Mouse (Mus musculus): ENCODE data around the gene Pa2g4. TPM values are rescaled to one million over a fixed set of nuclear protein-coding genes. Genes with fewer than 3 reads are reported as not detected.

The Pa2g4 gene
- polyA plus RNA-seq, 1 experiment = not detected

GRCm38 (mm10) chr10:128545570-128545898 lies 20.3 kb downstream of the Pa2g4 start:
- Histone ChIP-seq H3K4me1 (ENCODE audit: control insufficient read depth, insufficient read depth, low read length) (peaks cover 4% of the 10 kb centered on the region), H3K4me3 (ENCODE audit: insufficient read depth, low read depth, low read length) (no peak overlapping the region), H3K27ac (ENCODE audit: insufficient read depth, low read depth, low read length) (no peak overlapping the region)
- 82% methylated on average over 3 of the region's 3 CpGs for WGBS
- TF ChIP-seq POLR2A (IDR thresholded peaks at IDR 0.05; ENCODE audit: insufficient read depth, low read depth, low read length) (no peak), CTCF (IDR thresholded peaks at IDR 0.05; ENCODE audit: insufficient read depth, low read depth, low read length) (no peak)

GRCm38 (mm10) chr10:128544674-128545569 lies 20.9 kb downstream of the Pa2g4 start:
- TF ChIP-seq POLR2A (IDR thresholded peaks at IDR 0.05; ENCODE audit: insufficient read depth, low read depth, low read length) (no peak), CTCF (IDR thresholded peaks at IDR 0.05; ENCODE audit: insufficient read depth, low read depth, low read length) (no peak)
- Histone ChIP-seq H3K4me1 (ENCODE audit: control insufficient read depth, insufficient read depth, low read length) (peaks cover 4% of the 10 kb centered on the region), H3K4me3 (ENCODE audit: insufficient read depth, low read depth, low read length) (no peak overlapping the region), H3K27ac (ENCODE audit: insufficient read depth, low read depth, low read length) (no peak overlapping the region)
- WGBS = 92% methylated on average over 37 of the region's 37 CpGs

- no peak for TF ChIP-seq POLR2A (IDR thresholded peaks at IDR 0.05; ENCODE audit: insufficient read depth, low read depth, low read length)
- no peak for TF ChIP-seq CTCF (IDR thresholded peaks at IDR 0.05; ENCODE audit: insufficient read depth, low read depth, low read length)
- Histone ChIP-seq H3K4me1 (ENCODE audit: control insufficient read depth, insufficient read depth, low read length) (no peaks in the 10 kb centered on the region), H3K4me3 (ENCODE audit: insufficient read depth, low read depth, low read length) (no peak overlapping the region), H3K27ac (ENCODE audit: insufficient read depth, low read depth, low read length) (no peak overlapping the region)
- 97% methylated on average over 15 of the region's 15 CpGs for WGBS
Observed at GRCm38 (mm10) chr10:128544151-128544657, 21.6 kb downstream of the Pa2g4 start.

- Histone ChIP-seq H3K4me1 (ENCODE audit: control insufficient read depth, insufficient read depth, low read length) (no peaks in the 10 kb centered on the region), H3K4me3 (ENCODE audit: insufficient read depth, low read depth, low read length) (no peak overlapping the region), H3K27ac (ENCODE audit: insufficient read depth, low read depth, low read length) (no peak overlapping the region)
- 58% methylated on average over 2 of the region's 2 CpGs for WGBS
- TF ChIP-seq POLR2A (IDR thresholded peaks at IDR 0.05; ENCODE audit: insufficient read depth, low read depth, low read length) (no peak), CTCF (IDR thresholded peaks at IDR 0.05; ENCODE audit: insufficient read depth, low read depth, low read length) (no peak)
Observed at GRCm38 (mm10) chr10:128543100-128543499, 22.7 kb downstream of the Pa2g4 start.

- no peak overlapping the region for H3K4me3 ChIP-seq (ENCODE audit: insufficient read depth, low read depth, low read length)
- TF ChIP-seq CTCF (IDR thresholded peaks at IDR 0.05; ENCODE audit: insufficient read depth, low read depth, low read length) (no peak), POLR2A (IDR thresholded peaks at IDR 0.05; ENCODE audit: insufficient read depth, low read depth, low read length) (no peak)
- 93% methylated on average over 1 of the region's 1 CpGs for WGBS
- no peak overlapping the region for H3K27ac ChIP-seq (ENCODE audit: insufficient read depth, low read depth, low read length)
- no peaks in the 10 kb centered on the region for H3K4me1 ChIP-seq (ENCODE audit: control insufficient read depth, insufficient read depth, low read length)
Observed at GRCm38 (mm10) chr10:128538340-128538870, 27.4 kb downstream of the Pa2g4 start.

- Histone ChIP-seq H3K4me3 (ENCODE audit: insufficient read depth, low read depth, low read length) (no peak overlapping the region), H3K27ac (ENCODE audit: insufficient read depth, low read depth, low read length) (no peak overlapping the region), H3K4me1 (ENCODE audit: control insufficient read depth, insufficient read depth, low read length) (peaks cover 4% of the 10 kb centered on the region; the same call in 1 of the 2 replicates)
- 15% methylated on average over 18 of the region's 18 CpGs for WGBS
- TF ChIP-seq POLR2A (IDR thresholded peaks at IDR 0.05; ENCODE audit: insufficient read depth, low read depth, low read length) = no peak
- TF ChIP-seq CTCF (IDR thresholded peaks at IDR 0.05; ENCODE audit: insufficient read depth, low read depth, low read length) = peak; percentile 61; the same call in 1 of the 2 replicates
Observed at GRCm38 (mm10) chr10:128536266-128536940, 29.4 kb downstream of the Pa2g4 start.

- Histone ChIP-seq H3K4me3 (ENCODE audit: insufficient read depth, low read depth, low read length) (no peak overlapping the region), H3K27ac (ENCODE audit: insufficient read depth, low read depth, low read length) (no peak overlapping the region), H3K4me1 (ENCODE audit: control insufficient read depth, insufficient read depth, low read length) (peaks cover 4% of the 10 kb centered on the region; the same call in 1 of the 2 replicates)
- TF ChIP-seq CTCF (IDR thresholded peaks at IDR 0.05; ENCODE audit: insufficient read depth, low read depth, low read length) = no peak
- TF ChIP-seq POLR2A (IDR thresholded peaks at IDR 0.05; ENCODE audit: insufficient read depth, low read depth, low read length) = no peak
- 69% methylated on average over 4 of the region's 4 CpGs for WGBS
Observed at GRCm38 (mm10) chr10:128535624-128536265, 30.0 kb downstream of the Pa2g4 start.

- no peak for TF ChIP-seq POLR2A (IDR thresholded peaks at IDR 0.05; ENCODE audit: insufficient read depth, low read depth, low read length)
- TF ChIP-seq CTCF (IDR thresholded peaks at IDR 0.05; ENCODE audit: insufficient read depth, low read depth, low read length) = no peak
- H3K4me1 ChIP-seq (ENCODE audit: control insufficient read depth, insufficient read depth, low read length) = peaks cover 4% of the 10 kb centered on the region; the same call in 1 of the 2 replicates
- H3K27ac ChIP-seq (ENCODE audit: insufficient read depth, low read depth, low read length) = no peak overlapping the region
- no peak overlapping the region for H3K4me3 ChIP-seq (ENCODE audit: insufficient read depth, low read depth, low read length)
- 83% methylated on average over 2 of the region's 2 CpGs for WGBS
Observed at GRCm38 (mm10) chr10:128535206-128535605, 30.6 kb downstream of the Pa2g4 start.
